Mouse (Mus musculus): ENCODE data around the gene Sipa1.

- TF ChIP-seq EP300 (IDR thresholded peaks at IDR 0.05; ENCODE audit: insufficient read depth, low read depth, low read length): no peak
- no peak for TF ChIP-seq POLR2A (IDR thresholded peaks at IDR 0.05; ENCODE audit: insufficient read depth, low read length)
- no peak for TF ChIP-seq CTCF (IDR thresholded peaks at IDR 0.05; ENCODE audit: low read depth, low read length)
Measured at GRCm38 (mm10) chr19:5640339-5640738, 23.2 kb downstream of the Sipa1 start.
